Mouse (Mus musculus) liver, embryonic 13.5 days (tissue): ENCODE results near the gene Ypel1. TPM values are rescaled to one million over a fixed set of nuclear protein-coding genes. Genes with fewer than 3 reads are reported as not detected.
A peak's percentile ranks its signal among the peaks of the same experiment; 100 is the strongest.

Source experiments
- ATAC-seq: fragments of 200-750 bp; cut with Nextera tagmentation; 2 replicates; pipeline ENCODE4 v1.8.0; 2017; ENCODE audit warnings: low read depth, mild to moderate bottlenecking, moderate number of reproducible peaks, moderate library complexity
- DNase-seq: peaks from one replicate; pipeline ENCODE4 v3.0.0; 2022
- H3K27ac ChIP-seq: fragments of 300-500 bp; sonication (generic); 2 replicates; pipeline ENCODE4 v1.5.1; 2015; ENCODE audit warnings: moderate library complexity, mild to moderate bottlenecking, inconsistent platforms
- H3K27me3 ChIP-seq: fragments of 300-500 bp; sonication (generic); 2 replicates; pipeline ENCODE4 v1.6.1; 2015; ENCODE audit warnings: mild to moderate bottlenecking, inconsistent platforms
- H3K36me3 ChIP-seq: fragments of 300-500 bp; sonication (generic); 2 replicates; pipeline ENCODE4 v1.6.1; 2015; ENCODE audit warnings: mild to moderate bottlenecking, inconsistent platforms
- H3K4me1 ChIP-seq: fragments of 300-500 bp; sonication (generic); replicated peaks from 2 replicates; pipeline ENCODE4 v1.6.1; 2015; ENCODE audit warnings: inconsistent platforms
- H3K4me2 ChIP-seq: fragments of 300-500 bp; sonication (generic); 2 replicates; pipeline ENCODE4 v1.6.1; 2015; ENCODE audit warnings: inconsistent platforms, mild to moderate bottlenecking, moderate library complexity
- H3K4me3 ChIP-seq: fragments of 300-500 bp; sonication (generic); replicated peaks from 2 replicates; pipeline ENCODE4 v1.5.1; 2015; ENCODE audit warnings: mild to moderate bottlenecking, inconsistent platforms
- H3K9ac ChIP-seq: fragments of 300-500 bp; sonication (generic); 2 replicates; pipeline ENCODE4 v1.6.1; 2015; ENCODE audit warnings: mild to moderate bottlenecking, inconsistent platforms
- H3K9me3 ChIP-seq: fragments of 300-500 bp; sonication (generic); replicated peaks from 2 replicates; pipeline ENCODE4 v1.6.1; 2016; ENCODE audit warnings: inconsistent platforms
- WGBS: fragments of 180-500 bp; shearing (Covaris S2); methylation state at CpG from one replicate; pipeline ENCODE4 v1.1.7; 2015; ENCODE audit not compliant: insufficient replicate concordance; 5-methylcytosine and 5-hydroxymethylcytosine counted together
- polyA plus RNA-seq: library from polyadenylated mRNA; unstranded; fragments of >200 nt; fragmentation: Nextera tagmentation; extraction: Ambion mirVana; gene quantifications from 2 replicates; pipeline ENCODE4 v1.2.1, GENCODE M21; 2015

Ypel1 gene
- polyA plus RNA-seq = 1.4 and 1.6 TPM in 2 replicates

DNA sequence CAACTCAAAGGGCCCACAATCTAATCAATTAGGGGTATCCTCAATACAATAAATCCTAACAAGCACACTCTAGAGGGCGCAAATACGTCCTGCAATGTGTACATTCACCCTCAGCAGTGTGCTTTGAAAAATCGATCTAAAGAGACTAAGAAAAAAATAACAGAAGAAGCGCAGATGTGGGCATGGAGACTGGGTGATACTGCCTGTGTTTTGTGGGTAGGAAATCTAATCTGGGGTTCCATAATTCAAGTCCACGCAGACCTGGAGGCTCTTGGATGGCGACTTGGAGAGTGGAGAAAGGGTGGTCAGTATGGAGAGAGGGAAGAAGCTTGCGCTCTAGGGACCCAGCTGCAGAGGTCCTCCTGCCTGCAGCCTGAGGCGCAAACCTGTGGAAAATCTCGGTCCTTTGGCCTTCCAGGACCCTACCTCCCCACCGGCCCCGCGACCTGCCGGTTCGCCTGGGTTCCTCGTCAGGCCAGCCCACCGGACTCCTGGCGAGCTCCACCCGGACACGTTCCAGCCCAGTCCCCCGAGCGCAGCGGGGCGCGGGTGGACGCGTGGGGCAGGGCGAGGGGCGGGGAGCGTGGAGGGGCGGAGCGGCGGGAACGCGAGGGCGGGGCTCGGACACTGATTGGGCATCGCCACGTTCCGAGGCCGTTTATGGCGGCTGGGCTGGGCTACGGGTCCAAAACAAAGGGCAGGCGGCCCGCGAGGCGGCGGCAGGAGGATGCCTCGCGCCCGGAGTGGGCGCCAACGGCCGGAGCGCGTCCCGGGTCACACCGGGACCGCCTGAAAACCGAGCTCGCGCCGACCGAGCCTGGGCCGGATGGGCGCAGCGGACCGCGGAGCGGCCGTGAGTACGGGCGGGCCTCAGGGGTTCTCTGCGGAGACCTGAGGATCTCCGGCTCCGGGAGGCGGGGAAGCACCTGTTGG lies at the start of gene Ypel1:
Ypel1 (plus strand) TSS at position 186 of the 933 bp plus-strand sequence.
- Histone ChIP-seq H3K4me1 (peaks cover 13% of the 10 kb centered on the region), H3K4me3 (peak within 1 kb of the TSS; percentile 69), H3K36me3 (no peaks in the 10 kb centered on the region), H3K27ac (peak within 1 kb of the TSS; percentile 11; the same call in 1 of the 2 replicates), H3K27me3 (peaks cover 29% of the 10 kb centered on the region), H3K4me2 (peak within 1 kb of the TSS; percentile 86), H3K9ac (peak within 1 kb of the TSS; percentile 62), H3K9me3 (no peaks in the 10 kb centered on the region)
- DNase-seq = peak; percentile 57
- WGBS = under 1% methylated on average over 76 of the region's 76 CpGs
- peak; percentile 83 for ATAC-seq

DNA sequence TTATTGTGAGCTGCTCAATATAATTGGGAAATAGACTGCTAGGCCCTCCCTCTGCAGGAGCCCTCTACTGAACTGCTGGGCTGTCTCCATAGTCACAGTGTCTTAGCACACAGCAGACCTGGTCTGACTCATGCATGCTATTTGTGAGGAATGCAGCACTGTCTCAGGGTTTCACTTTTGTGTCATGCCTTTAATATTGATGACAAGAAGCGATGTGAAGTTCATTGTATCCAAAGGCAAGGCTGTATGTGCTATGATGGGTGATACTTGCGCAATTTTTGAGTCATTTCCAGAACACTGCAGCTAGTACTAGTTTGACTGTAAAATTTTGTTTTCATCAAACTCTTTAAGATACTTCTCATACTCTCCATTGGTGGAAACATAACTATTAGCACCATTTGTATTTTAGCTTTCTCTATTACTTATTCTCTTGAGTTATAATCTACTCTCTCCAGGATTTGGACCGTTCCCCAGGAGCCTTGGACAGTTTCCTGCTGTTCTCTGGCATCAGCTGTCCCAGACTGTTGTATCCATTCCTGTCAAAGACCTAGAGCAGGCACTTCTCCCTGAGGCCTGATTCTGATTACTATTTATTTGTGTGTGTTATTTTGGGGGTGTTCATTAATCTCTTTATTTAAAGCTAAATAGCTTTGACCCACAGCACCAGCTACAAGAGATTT lies 44.9 kb upstream of the Ypel1 start:
- peaks cover 83% of the 10 kb centered on the region for H3K36me3 ChIP-seq
- no peaks in the 10 kb centered on the region for H3K4me1 ChIP-seq
- 93% methylated on average over 3 of the region's 3 CpGs for WGBS
- H3K9me3 ChIP-seq = no peaks in the 10 kb centered on the region
- no peak overlapping the region for H3K4me3 ChIP-seq
- H3K27me3 ChIP-seq = no peaks in the 10 kb centered on the region
- no peak overlapping the region for H3K27ac ChIP-seq
- no peak for ATAC-seq
- no peak overlapping the region for H3K4me2 ChIP-seq
- DNase-seq = no peak
- no peak overlapping the region for H3K9ac ChIP-seq

DNA sequence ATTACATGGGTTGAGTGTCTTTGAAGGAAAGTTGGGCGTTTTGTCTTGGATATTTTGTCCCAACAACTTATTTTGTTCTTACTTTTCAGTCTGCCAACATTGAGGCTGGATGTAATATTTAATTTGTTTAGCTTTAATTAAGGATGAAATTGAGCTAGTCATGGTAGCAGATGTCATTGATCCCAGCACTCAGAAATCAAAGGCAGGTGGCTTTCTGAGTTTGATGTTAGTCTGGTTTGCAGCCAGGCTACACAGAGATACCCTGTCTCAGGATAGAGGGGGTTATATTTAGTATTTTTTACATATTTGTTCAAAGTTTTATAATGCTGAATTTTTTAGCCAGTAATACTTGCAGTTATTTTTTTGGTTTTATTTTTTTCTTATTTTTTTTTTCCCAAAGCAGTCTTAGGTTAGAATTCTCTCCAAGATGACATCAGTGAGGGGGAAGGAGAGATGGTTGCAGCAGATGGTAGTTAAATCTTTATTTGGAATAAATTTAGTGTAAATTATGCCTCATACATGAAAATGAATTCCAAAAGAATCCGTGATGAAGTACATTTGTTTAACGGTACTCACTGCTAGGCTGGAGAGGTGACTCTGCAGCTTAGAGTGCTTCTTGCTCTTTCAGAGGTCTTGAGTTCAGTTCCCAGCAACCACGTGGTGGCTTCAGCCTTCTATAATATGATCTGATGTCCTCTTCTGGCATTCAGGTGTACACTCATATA lies 39.4 kb upstream of the Ypel1 start:
- Histone ChIP-seq H3K9me3 (no peaks in the 10 kb centered on the region), H3K36me3 (peaks cover 78% of the 10 kb centered on the region), H3K4me3 (no peak overlapping the region), H3K27me3 (no peaks in the 10 kb centered on the region), H3K4me2 (no peak overlapping the region), H3K9ac (no peak overlapping the region), H3K27ac (no peak overlapping the region), H3K4me1 (no peaks in the 10 kb centered on the region)
- DNase-seq = no peak
- WGBS = 85% methylated on average over 4 of the region's 4 CpGs
- no peak for ATAC-seq

- H3K4me1 ChIP-seq = no peaks in the 10 kb centered on the region
- no peak overlapping the region for H3K9ac ChIP-seq
- no peak overlapping the region for H3K4me2 ChIP-seq
- WGBS = 89% methylated on average over 2 of the region's 2 CpGs
- ATAC-seq = no peak
- H3K27me3 ChIP-seq = no peaks in the 10 kb centered on the region
- no peak overlapping the region for H3K4me3 ChIP-seq
- H3K36me3 ChIP-seq = peaks cover 80% of the 10 kb centered on the region
- no peaks in the 10 kb centered on the region for H3K9me3 ChIP-seq
- DNase-seq = no peak
- H3K27ac ChIP-seq = no peak overlapping the region
Observed at GRCm38 (mm10) chr16:17033754-17034153, 35.7 kb upstream of the Ypel1 start.

DNA sequence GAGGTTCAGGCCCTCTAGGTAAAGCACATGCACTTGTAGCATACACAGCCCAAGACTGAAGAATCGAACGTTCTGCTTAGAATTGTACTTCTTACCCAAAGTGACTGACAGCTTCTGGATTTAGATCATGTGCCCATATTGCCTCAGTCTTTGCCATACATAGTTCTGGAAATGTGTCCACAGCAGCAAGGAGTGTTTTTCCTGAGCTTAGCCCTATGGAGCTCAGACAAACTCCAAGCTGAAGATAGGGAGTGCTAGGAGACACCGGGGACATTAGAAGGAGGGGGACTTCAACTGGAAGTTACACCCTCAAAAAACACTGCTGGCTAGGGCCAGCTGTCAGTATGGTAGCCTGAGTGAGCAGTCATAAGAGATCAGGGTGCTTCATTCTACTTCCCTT lies 28.8 kb upstream of the Ypel1 start:
- H3K27me3 ChIP-seq = no peaks in the 10 kb centered on the region
- no peak for DNase-seq
- no peaks in the 10 kb centered on the region for H3K9me3 ChIP-seq
- ATAC-seq = no peak
- no peak overlapping the region for H3K4me2 ChIP-seq
- 88% methylated on average over 3 of the region's 3 CpGs for WGBS
- H3K4me3 ChIP-seq = no peak overlapping the region
- no peak overlapping the region for H3K9ac ChIP-seq
- no peak overlapping the region for H3K27ac ChIP-seq
- no peaks in the 10 kb centered on the region for H3K4me1 ChIP-seq
- H3K36me3 ChIP-seq = peaks cover 93% of the 10 kb centered on the region

GRCm38 (mm10) chr16:17041417-17041816 lies 28.1 kb upstream of the Ypel1 start:
- Histone ChIP-seq H3K4me2 (no peak overlapping the region), H3K36me3 (peaks cover 93% of the 10 kb centered on the region)
- DNase-seq = no peak

GRCm38 (mm10) chr16:17044320-17044719 lies 25.2 kb upstream of the Ypel1 start:
- Histone ChIP-seq H3K9ac (no peak overlapping the region), H3K9me3 (no peaks in the 10 kb centered on the region), H3K4me3 (no peak overlapping the region), H3K27ac (no peak overlapping the region), H3K4me2 (no peak overlapping the region), H3K27me3 (no peaks in the 10 kb centered on the region), H3K4me1 (no peaks in the 10 kb centered on the region), H3K36me3 (peaks cover 88% of the 10 kb centered on the region)
- ATAC-seq (no peak), DNase-seq (no peak)
- WGBS = 89% methylated on average over 3 of the region's 3 CpGs

More at GRCm38 (mm10) chr16:17041417-17041816, 28.1 kb upstream of the Ypel1 start:
- no peak overlapping the region for H3K27ac ChIP-seq
- H3K4me3 ChIP-seq = no peak overlapping the region
- H3K9me3 ChIP-seq = no peaks in the 10 kb centered on the region
- WGBS = 85% methylated on average over 1 of the region's 1 CpGs
- H3K27me3 ChIP-seq = no peaks in the 10 kb centered on the region
- no peak for ATAC-seq
- no peak overlapping the region for H3K9ac ChIP-seq
- H3K4me1 ChIP-seq = no peaks in the 10 kb centered on the region

GRCm38 (mm10) chr16:17045287-17045686 lies 24.2 kb upstream of the Ypel1 start:
- no peaks in the 10 kb centered on the region for H3K4me1 ChIP-seq
- 83% methylated on average over 3 of the region's 3 CpGs for WGBS
- ATAC-seq (no peak), DNase-seq (no peak)
- no peak overlapping the region for H3K4me2 ChIP-seq
- H3K36me3 ChIP-seq = peaks cover 89% of the 10 kb centered on the region
- no peaks in the 10 kb centered on the region for H3K27me3 ChIP-seq
- no peak overlapping the region for H3K9ac ChIP-seq
- H3K4me3 ChIP-seq = no peak overlapping the region
- H3K27ac ChIP-seq = no peak overlapping the region
- H3K9me3 ChIP-seq = no peaks in the 10 kb centered on the region

- DNase-seq (no peak), ATAC-seq (no peak)
- H3K27ac ChIP-seq = no peak overlapping the region
- WGBS = 82% methylated on average over 1 of the region's 1 CpGs
- H3K4me2 ChIP-seq = no peak overlapping the region
- H3K9ac ChIP-seq = no peak overlapping the region
- H3K4me3 ChIP-seq = no peak overlapping the region
- H3K27me3 ChIP-seq = no peaks in the 10 kb centered on the region
- H3K36me3 ChIP-seq = peaks cover 44% of the 10 kb centered on the region
- H3K4me1 ChIP-seq = no peaks in the 10 kb centered on the region
- no peaks in the 10 kb centered on the region for H3K9me3 ChIP-seq
Observed at GRCm38 (mm10) chr16:17049886-17050285, 19.6 kb upstream of the Ypel1 start.

DNA sequence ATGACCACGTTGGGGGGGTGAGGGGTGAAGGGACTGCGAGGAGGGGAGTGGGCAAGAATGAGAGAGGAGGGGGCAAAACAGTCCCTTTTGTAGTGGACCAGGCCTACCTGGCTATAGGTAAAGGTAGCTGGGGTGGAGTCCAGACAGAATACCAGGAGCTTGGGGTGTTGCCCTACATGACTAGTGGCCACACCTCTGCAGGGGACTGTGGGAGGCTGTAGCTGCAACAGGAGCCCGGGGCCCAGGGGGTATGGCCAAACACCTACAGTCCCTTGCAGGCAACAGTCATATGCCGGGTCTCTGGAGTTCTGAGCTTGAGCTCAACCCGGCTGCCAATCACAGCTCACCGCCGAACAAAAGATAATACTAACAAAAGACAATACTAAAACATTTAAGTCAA lies 17.4 kb upstream of the Ypel1 start:
- H3K36me3 ChIP-seq = peaks cover 28% of the 10 kb centered on the region
- no peak overlapping the region for H3K4me2 ChIP-seq
- no peaks in the 10 kb centered on the region for H3K27me3 ChIP-seq
- H3K9me3 ChIP-seq = no peaks in the 10 kb centered on the region
- ATAC-seq (no peak), DNase-seq (no peak)
- no peak overlapping the region for H3K9ac ChIP-seq
- H3K4me3 ChIP-seq = no peak overlapping the region
- H3K27ac ChIP-seq = no peak overlapping the region
- H3K4me1 ChIP-seq = no peaks in the 10 kb centered on the region
- 71% methylated on average over 7 of the region's 7 CpGs for WGBS

DNA sequence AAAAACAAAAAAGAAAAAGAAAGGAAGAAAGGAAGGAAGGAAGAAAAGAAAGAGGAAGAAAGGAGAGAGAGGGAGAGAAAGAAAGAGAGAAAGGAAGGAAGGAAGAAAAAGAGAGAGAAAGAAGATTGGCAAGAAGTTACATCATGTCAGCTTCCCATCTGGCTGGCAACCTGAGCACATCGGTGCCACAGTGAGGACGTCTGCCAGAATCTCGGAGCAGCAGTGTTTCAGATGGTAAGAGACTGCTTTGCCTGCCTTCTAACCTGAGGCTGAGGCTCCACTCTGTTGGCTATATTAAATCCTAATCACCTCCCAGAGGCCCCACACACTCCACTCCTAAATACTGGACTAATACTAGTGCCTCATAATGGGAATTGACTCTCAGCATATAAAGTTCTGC lies 15.6 kb upstream of the Ypel1 start:
- no peaks in the 10 kb centered on the region for H3K4me1 ChIP-seq
- H3K27ac ChIP-seq = no peak overlapping the region
- no peak overlapping the region for H3K4me3 ChIP-seq
- H3K9me3 ChIP-seq = no peaks in the 10 kb centered on the region
- no peaks in the 10 kb centered on the region for H3K27me3 ChIP-seq
- DNase-seq = no peak
- no peak overlapping the region for H3K4me2 ChIP-seq
- H3K36me3 ChIP-seq = peaks cover 11% of the 10 kb centered on the region
- ATAC-seq = no peak
- 84% methylated on average over 3 of the region's 3 CpGs for WGBS
- no peak overlapping the region for H3K9ac ChIP-seq
